Mouse (Mus musculus): Measurements from ENCODE around the gene Ap3m1. TPM values are rescaled to one million over a fixed set of nuclear protein-coding genes. Genes with fewer than 3 reads are reported as not detected.
"Not testable (repeated sequence)": the region's sequence is repeated elsewhere in the genome, so short reads cannot be mapped to it uniquely, and the experiment has no call there.

The Ap3m1 gene
- total RNA-seq, 1 experiment: 48.5 TPM

DNA sequence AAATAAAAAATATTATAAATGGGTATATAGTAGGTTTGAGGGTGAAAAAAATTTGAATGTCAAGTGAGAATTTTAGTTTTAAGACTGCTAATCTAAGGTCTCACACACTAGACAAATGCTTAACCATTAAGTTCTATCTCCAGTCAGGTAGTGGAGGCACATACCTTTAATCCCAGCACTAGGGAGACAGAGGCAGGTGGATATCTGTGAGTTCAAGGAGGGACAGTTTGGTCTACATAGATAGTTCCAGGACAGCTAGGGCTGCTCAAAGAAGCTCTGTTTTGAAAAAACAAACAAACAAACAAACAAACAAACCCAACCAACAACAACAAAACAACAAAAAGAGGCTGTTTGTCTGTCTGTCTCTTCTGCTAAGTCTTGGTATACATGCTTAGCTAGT lies 44.0 kb upstream of the Ap3m1 start:
- TF ChIP-seq MAFK (IDR thresholded peaks at IDR 0.05; ENCODE audit: insufficient read depth, low read depth, low read length) (no peak), ZC3H11A (IDR thresholded peaks at IDR 0.05; ENCODE audit: borderline replicate concordance, low read depth, low read length) (no peak), ZNF384 (IDR thresholded peaks at IDR 0.05; ENCODE audit: low read depth, low read length) (no peak), CHD2 (IDR thresholded peaks at IDR 0.05; ENCODE audit: low read depth, low read length) (no peak), HCFC1 (IDR thresholded peaks at IDR 0.05; ENCODE audit: borderline replicate concordance, insufficient read depth, low read length) (no peak)
- Histone ChIP-seq H3K9ac (ENCODE audit: insufficient read depth, low read depth, low read length, poor library complexity, severe bottlenecking) (no peak overlapping the region), H3K36me3 (ENCODE audit: control insufficient read depth, insufficient read depth, low read length, poor library complexity, severe bottlenecking) (peaks cover 2% of the 10 kb centered on the region), H3K9me3 (ENCODE audit: control insufficient read depth, insufficient read depth, low read depth, low read length) (no peaks in the 10 kb centered on the region), H3K4me1 (ENCODE audit: control insufficient read depth in 2 of 2, insufficient read depth in 2 of 2, low read length in 2 of 2, poor library complexity in 1 of 2) (peaks cover 0 to 2% of the 10 kb centered on the region in 2 experiments; a peak in 1 of 4 replicates), H3K27ac (ENCODE audit: insufficient read depth, low read depth, low read length, poor library complexity, severe bottlenecking) (no peak overlapping the region), H3K4me3 (ENCODE audit: insufficient read depth in 1 of 2, low read depth in 1 of 2, low read length in 2 of 2, poor library complexity in 1 of 2, severe bottlenecking in 1 of 2) (no peak overlapping the region)
- in situ Hi-C loops (cut with MboI; ENCODE audit: low sequenced_read_pairs in 2 of 2, unreplicated experiment in 2 of 2): no loop called here
- DNase-seq (ENCODE audit: low read depth, low spot score): no peak

GRCm38 (mm10) chr14:21094161-21094560 lies 41.9 kb upstream of the Ap3m1 start:
- H3K9me3 ChIP-seq (ENCODE audit: control insufficient read depth, insufficient read depth, low read depth, low read length); H3K36me3 ChIP-seq (ENCODE audit: control insufficient read depth, insufficient read depth, low read length, poor library complexity, severe bottlenecking); H3K4me1 ChIP-seq (ENCODE audit: control insufficient read depth in 2 of 2, insufficient read depth in 2 of 2, low read length in 2 of 2, poor library complexity in 1 of 2); H3K4me3 ChIP-seq (ENCODE audit: insufficient read depth in 1 of 2, low read depth in 1 of 2, low read length in 2 of 2, poor library complexity in 1 of 2, severe bottlenecking in 1 of 2); DNase-seq (ENCODE audit: low read depth, low spot score); H3K27ac ChIP-seq (ENCODE audit: insufficient read depth, low read depth, low read length, poor library complexity, severe bottlenecking); in situ Hi-C loops (cut with MboI; ENCODE audit: low sequenced_read_pairs in 2 of 2, unreplicated experiment in 2 of 2); H3K9ac ChIP-seq (ENCODE audit: insufficient read depth, low read depth, low read length, poor library complexity, severe bottlenecking): not testable (repeated sequence)

DNA sequence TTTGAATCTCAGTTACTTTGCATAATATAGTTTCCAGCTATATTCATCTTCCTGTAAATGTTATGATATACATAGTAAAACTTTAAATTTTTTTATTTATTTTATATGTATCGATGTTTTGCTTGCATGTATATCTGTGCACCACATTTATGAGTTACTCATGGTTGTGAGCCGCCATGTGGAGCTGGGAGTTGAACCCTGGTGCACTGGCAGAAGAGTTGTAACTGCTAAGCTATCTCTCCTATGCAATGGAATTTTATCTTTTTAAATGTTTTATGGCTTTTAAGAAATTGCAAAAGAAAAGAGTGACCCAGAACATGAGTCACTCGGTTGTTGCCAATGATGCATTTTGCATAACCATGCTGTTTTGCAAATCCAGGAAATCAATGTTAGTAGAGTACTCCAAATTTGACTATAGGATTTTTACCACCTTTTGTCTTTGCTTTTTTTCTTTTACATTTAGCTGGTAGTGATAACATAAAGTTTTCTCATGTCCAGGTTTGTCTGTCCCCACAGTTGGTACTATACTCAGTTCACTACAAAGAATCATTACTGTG lies 38.7 kb upstream of the Ap3m1 start:
- peaks cover 7 to 12% of the 10 kb centered on the region in 2 experiments for H3K4me1 ChIP-seq (ENCODE audit: control insufficient read depth in 2 of 2, insufficient read depth in 2 of 2, low read length in 2 of 2, poor library complexity in 1 of 2)
- TF ChIP-seq ZNF384 (IDR thresholded peaks at IDR 0.05; ENCODE audit: low read depth, low read length): no peak
- no peak for TF ChIP-seq CHD2 (IDR thresholded peaks at IDR 0.05; ENCODE audit: low read depth, low read length)
- TF ChIP-seq HCFC1 (IDR thresholded peaks at IDR 0.05; ENCODE audit: borderline replicate concordance, insufficient read depth, low read length): no peak
- no peak for TF ChIP-seq MAFK (IDR thresholded peaks at IDR 0.05; ENCODE audit: insufficient read depth, low read depth, low read length)
- H3K4me3 ChIP-seq (ENCODE audit: insufficient read depth in 1 of 2, low read depth in 1 of 2, low read length in 2 of 2, poor library complexity in 1 of 2, severe bottlenecking in 1 of 2): no peak overlapping the region
- peaks cover 2% of the 10 kb centered on the region for H3K36me3 ChIP-seq (ENCODE audit: control insufficient read depth, insufficient read depth, low read length, poor library complexity, severe bottlenecking)
- no peak overlapping the region for H3K9ac ChIP-seq (ENCODE audit: insufficient read depth, low read depth, low read length, poor library complexity, severe bottlenecking)
- H3K27ac ChIP-seq (ENCODE audit: insufficient read depth, low read depth, low read length, poor library complexity, severe bottlenecking): no peak overlapping the region
- H3K9me3 ChIP-seq (ENCODE audit: control insufficient read depth, insufficient read depth, low read depth, low read length): no peaks in the 10 kb centered on the region
- DNase-seq (ENCODE audit: low read depth, low spot score): no peak
- in situ Hi-C loops (cut with MboI; ENCODE audit: low sequenced_read_pairs in 2 of 2, unreplicated experiment in 2 of 2): no loop called here

GRCm38 (mm10) chr14:21090400-21090799 lies 38.1 kb upstream of the Ap3m1 start:
- in situ Hi-C loops (cut with MboI; ENCODE audit: low sequenced_read_pairs in 2 of 2, unreplicated experiment in 2 of 2): no loop called here
- no peak overlapping the region for H3K9ac ChIP-seq (ENCODE audit: insufficient read depth, low read depth, low read length, poor library complexity, severe bottlenecking)
- DNase-seq (ENCODE audit: low read depth, low spot score): no peak
- H3K27ac ChIP-seq (ENCODE audit: insufficient read depth, low read depth, low read length, poor library complexity, severe bottlenecking): no peak overlapping the region; the same call in 1 of the 2 replicates
- peaks cover 2% of the 10 kb centered on the region for H3K36me3 ChIP-seq (ENCODE audit: control insufficient read depth, insufficient read depth, low read length, poor library complexity, severe bottlenecking)
- H3K4me3 ChIP-seq (ENCODE audit: insufficient read depth in 1 of 2, low read depth in 1 of 2, low read length in 2 of 2, poor library complexity in 1 of 2, severe bottlenecking in 1 of 2): no peak overlapping the region
- TF ChIP-seq MAFK (IDR thresholded peaks at IDR 0.05; ENCODE audit: insufficient read depth, low read depth, low read length) (no peak), ZC3H11A (IDR thresholded peaks at IDR 0.05; ENCODE audit: borderline replicate concordance, low read depth, low read length) (no peak), CHD2 (IDR thresholded peaks at IDR 0.05; ENCODE audit: low read depth, low read length) (no peak), HCFC1 (IDR thresholded peaks at IDR 0.05; ENCODE audit: borderline replicate concordance, insufficient read depth, low read length) (no peak), ZNF384 (IDR thresholded peaks at IDR 0.05; ENCODE audit: low read depth, low read length) (no peak)
- peaks cover 7 to 12% of the 10 kb centered on the region in 2 experiments for H3K4me1 ChIP-seq (ENCODE audit: control insufficient read depth in 2 of 2, insufficient read depth in 2 of 2, low read length in 2 of 2, poor library complexity in 1 of 2)
- no peaks in the 10 kb centered on the region for H3K9me3 ChIP-seq (ENCODE audit: control insufficient read depth, insufficient read depth, low read depth, low read length)

DNA sequence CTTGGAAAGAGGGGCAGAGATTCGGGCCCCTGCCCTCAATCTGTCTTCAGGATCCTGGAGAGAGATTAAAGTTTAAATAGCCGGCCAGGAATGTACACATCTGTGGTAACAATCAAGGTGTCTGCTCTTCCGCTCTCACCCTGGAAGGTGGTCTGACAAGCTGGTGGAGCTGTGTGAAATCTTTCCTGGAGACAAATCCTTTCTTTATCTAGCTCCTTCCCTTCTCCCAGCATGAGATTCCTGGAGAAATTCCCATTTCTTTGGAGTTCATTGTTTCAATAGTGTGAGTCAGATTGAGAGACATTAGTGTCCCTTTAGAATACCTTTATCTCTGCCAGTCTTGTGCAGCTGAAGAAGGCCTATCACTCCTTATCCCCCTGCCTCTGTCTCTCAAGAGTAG lies 36.4 kb upstream of the Ap3m1 start:
- H3K36me3 ChIP-seq (ENCODE audit: control insufficient read depth, insufficient read depth, low read length, poor library complexity, severe bottlenecking): peaks cover 2% of the 10 kb centered on the region
- no peaks in the 10 kb centered on the region for H3K9me3 ChIP-seq (ENCODE audit: control insufficient read depth, insufficient read depth, low read depth, low read length)
- no peak overlapping the region for H3K9ac ChIP-seq (ENCODE audit: insufficient read depth, low read depth, low read length, poor library complexity, severe bottlenecking)
- H3K4me3 ChIP-seq (ENCODE audit: insufficient read depth in 1 of 2, low read depth in 1 of 2, low read length in 2 of 2, poor library complexity in 1 of 2, severe bottlenecking in 1 of 2): no peak overlapping the region
- peaks cover 7 to 12% of the 10 kb centered on the region in 2 experiments for H3K4me1 ChIP-seq (ENCODE audit: control insufficient read depth in 2 of 2, insufficient read depth in 2 of 2, low read length in 2 of 2, poor library complexity in 1 of 2)
- peak overlapping the region; percentile 91; the same call in 1 of the 2 replicates for H3K27ac ChIP-seq (ENCODE audit: insufficient read depth, low read depth, low read length, poor library complexity, severe bottlenecking)
- DNase-seq (ENCODE audit: low read depth, low spot score): peak; percentile 69
- in situ Hi-C loops (cut with MboI; ENCODE audit: low sequenced_read_pairs in 2 of 2, unreplicated experiment in 2 of 2): loop anchor here in 1 of 2 experiments (10.0 kb wide), 1 partner anchor 56 kb away; no protein-coding TSS in a partner anchor
- TF ChIP-seq CHD2 (IDR thresholded peaks at IDR 0.05; ENCODE audit: low read depth, low read length) (peak; percentile 27; the same call in 1 of the 2 replicates), ZNF384 (IDR thresholded peaks at IDR 0.05; ENCODE audit: low read depth, low read length) (no peak)
